Mouse (Mus musculus) hematopoietic stem cell, adult 5-6 weeks (primary cell): ENCODE data around the gene Cttnbp2nl. TPM values are rescaled to one million over a fixed set of nuclear protein-coding genes. Genes with fewer than 3 reads are reported as not detected.
A peak's percentile ranks its signal among the peaks of the same experiment; 100 is the strongest.

Source experiments
- ATAC-seq, 2 experiments: fragments of 125-278 bp in 1 of 2; replicated peaks in 1 of 2; 2 replicates each; pipeline ENCODE4 v1.8.0; 2016 to 2017; ENCODE audit warnings: inconsistent platforms in 2 of 2, mild to moderate bottlenecking in 2 of 2, moderate number of reproducible peaks in 2 of 2, low read depth in 1 of 2, moderate TSS enrichment in 1 of 2; ENCODE audit not compliant: low FRiP score in 2 of 2, poor library complexity in 2 of 2, severe bottlenecking in 2 of 2, insufficient read depth in 1 of 2, low TSS enrichment in 1 of 2
- total RNA-seq: library from RNA; stranded (forward); fragments of 172-1452, 232-1000 nt; gene quantifications from 2 replicates; pipeline ENCODE4 v1.2.3, GENCODE M21; 2017

Cttnbp2nl gene
- total RNA-seq, 1 experiment from 2014 or later, result 0.35 TPM

DNA sequence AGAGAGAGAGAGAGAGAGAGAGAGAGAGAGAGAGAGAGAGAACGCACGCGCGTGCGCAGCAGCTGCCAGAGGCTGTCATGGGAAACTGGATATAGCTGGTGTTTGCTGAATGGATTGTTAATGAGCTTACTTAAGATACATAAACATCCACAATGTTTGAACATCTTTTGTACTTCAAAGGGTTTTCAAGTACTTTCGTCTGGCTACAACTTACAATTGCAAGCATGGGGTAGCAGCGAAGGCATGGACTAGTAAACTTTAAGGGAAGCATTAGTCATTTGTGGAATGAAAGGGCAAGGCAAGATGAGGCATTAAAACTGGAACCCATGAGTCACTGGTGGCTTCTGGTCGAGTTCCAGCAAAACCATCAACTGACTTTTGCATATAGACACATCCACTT is 52.4 kb downstream of the Cttnbp2nl start:
- no peak for ATAC-seq

GRCm38 (mm10) chr3:104997563-104997962 is 55.4 kb downstream of the Cttnbp2nl start:
- no peak for ATAC-seq

GRCm38 (mm10) chr3:104995707-104996106 is 57.2 kb downstream of the Cttnbp2nl start:
- ATAC-seq, result no peak

DNA sequence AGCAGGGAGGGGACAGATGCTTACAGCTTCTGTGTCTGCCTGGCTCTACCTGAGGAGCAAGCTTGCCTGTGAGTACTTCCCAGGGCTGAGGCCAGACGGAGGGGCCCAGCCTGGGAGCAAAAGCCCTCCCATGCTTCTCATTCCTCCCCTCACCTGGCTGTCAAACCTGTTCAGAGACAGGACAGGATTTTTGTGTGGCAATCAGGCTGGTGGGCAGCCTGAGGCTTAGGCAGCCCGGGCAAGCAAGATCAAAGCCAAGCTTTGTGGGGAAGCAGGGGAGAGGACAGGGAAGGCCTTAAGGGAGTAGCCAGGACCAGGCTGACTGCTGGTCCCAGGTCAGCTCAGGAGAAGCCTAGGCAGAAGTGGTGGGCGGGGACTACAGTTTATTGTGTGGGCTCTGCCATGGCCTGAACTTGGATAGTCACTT is 58.5 kb downstream of the Cttnbp2nl start:
- ATAC-seq, result no peak

- no peak for ATAC-seq
Observed at GRCm38 (mm10) chr3:104993800-104994199, 59.1 kb downstream of the Cttnbp2nl start.

- ATAC-seq, result peak; percentile 93 to 98
Observed at GRCm38 (mm10) chr3:104992709-104993388, 60.1 kb downstream of the Cttnbp2nl start.

GRCm38 (mm10) chr3:104991703-104992102 is 61.2 kb downstream of the Cttnbp2nl start:
- ATAC-seq, result no peak

- ATAC-seq, result no peak
Observed at GRCm38 (mm10) chr3:104987884-104988283, 65.1 kb downstream of the Cttnbp2nl start.

DNA sequence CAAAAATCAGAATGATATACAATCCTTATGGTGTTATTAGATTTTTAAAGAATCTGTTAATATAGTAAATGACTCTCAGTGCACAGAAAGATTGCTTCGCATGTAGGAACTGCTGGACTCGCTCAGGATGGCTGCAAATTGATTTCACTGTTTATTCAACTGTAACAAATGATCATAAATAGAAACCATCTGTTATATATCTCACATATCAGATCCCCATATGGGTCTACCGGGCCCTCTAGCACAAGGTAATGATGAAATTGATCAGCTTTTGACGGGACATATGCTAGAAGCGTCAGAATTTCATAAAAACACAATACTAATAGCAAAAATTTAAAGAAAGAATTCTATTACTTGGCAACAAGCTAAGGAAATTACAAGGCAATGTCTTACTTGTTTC is 73.2 kb downstream of the Cttnbp2nl start:
- ATAC-seq, result no peak

DNA sequence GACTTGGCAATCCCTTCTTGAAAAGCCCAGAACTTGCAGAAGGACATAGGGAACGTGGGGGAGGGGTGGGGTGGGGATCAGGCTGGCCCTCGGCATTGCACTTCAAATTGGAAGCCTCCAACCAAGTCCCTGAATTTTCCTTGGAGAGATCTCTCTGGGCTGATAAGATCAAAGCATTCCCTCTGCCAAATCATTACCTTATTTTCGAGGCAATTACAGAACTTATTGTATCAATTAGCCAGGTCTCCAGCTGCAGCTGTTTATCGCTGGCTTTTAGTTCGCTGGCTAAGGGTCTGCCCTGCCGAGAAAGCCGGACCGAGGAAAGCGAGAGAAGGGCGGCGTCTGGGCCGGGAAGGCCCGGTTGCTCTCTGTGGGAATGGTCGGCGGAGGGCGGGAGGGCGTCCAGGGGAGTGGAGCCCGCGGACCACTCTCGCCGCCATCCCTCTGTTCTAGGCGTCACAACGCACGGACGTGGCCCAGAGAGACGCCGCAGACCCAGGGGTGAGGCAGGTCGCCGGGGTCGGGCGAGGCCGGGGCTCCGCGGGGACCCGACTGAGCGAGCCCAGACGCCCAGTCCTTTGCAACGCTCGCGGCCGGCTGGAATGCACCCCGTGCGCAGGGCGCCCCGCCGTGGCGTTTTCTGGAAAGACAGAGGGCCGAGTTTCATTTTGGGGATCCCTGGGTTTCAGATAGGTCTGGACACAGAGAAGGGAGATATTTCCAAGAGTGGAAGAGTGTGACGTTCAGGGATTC is 85.2 kb downstream of the Cttnbp2nl start:
- ATAC-seq, result peak; percentile 65 to 73

DNA sequence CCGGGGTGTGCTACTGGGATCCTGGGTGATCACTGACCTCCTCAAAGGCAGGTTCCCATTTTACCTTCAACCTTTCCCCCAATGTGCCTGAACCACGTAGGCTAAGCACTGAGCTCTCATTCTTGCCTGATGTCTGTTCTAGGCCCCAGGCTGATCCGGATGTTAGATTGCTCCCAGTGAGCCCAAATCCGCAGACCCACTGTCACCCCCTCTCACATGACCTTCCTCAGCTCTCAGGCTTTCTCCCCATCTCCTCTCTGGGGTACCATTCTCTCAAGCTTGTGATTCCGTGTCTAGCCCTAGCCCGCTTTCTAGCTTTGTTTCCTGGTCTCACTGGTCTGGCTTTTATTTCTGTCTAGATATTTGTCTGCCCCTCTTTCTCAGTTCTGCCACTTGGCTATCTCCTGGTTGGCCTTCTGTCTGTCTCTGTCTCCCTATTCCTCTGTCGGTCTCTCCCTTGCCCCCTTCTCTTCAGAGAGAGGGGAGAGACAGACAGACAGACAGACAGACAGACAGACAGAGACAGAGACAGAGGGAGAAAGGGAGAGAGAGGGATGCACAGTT is 86.9 kb downstream of the Cttnbp2nl start:
- no peak for ATAC-seq

GRCm38 (mm10) chr3:104965070-104965855 is 87.7 kb downstream of the Cttnbp2nl start:
- ATAC-seq, result no peak

GRCm38 (mm10) chr3:104963331-104964276 is 89.3 kb downstream of the Cttnbp2nl start:
- ATAC-seq, result peak in 1 of 2 experiments; percentile 9; a peak in 1 of 4 replicates

- ATAC-seq, result no peak
Observed at GRCm38 (mm10) chr3:104962866-104963265, 90.1 kb downstream of the Cttnbp2nl start.

- ATAC-seq, result no peak
Observed at GRCm38 (mm10) chr3:104962141-104962611, 90.8 kb downstream of the Cttnbp2nl start.
